Mouse (Mus musculus) erythroblast, embryonic 14.5 days (primary cell): Measurements from ENCODE around the gene Trabd2b.

Experiments used
- GATA1 ChIP-seq: IDR thresholded peaks from 2 replicates; pipeline ENCODE4 v1.6.1; 2012; ENCODE audit warnings: low read length, inconsistent platforms, mixed read lengths
- TAL1 ChIP-seq: IDR thresholded peaks from 3 replicates; pipeline ENCODE4 v1.6.1; 2012; ENCODE audit warnings: low read length, inconsistent platforms, mixed read lengths

DNA sequence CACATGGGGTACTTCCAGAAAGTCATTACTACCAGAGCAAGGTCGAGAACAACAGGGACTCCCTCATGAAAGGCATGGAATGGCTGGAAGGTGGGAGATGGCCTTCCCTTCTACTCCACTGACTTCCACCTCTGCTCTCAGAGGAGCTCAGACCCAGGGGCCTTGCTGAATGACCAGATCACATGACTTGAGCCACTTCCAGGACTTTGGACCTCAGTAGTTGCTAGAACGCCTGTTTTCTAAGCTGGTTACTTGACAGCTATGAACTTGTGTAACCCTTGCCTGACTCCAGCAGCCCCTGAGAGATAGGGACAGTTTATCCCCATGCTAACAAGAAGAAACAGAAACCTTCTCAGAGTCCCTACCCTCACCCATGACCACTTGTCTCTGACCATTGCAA, 50.6 kb downstream of the Trabd2b start:
- TF ChIP-seq GATA1: no peak
- no peak for TF ChIP-seq TAL1
